Mouse (Mus musculus): ENCODE results near the gene Cpt1a.

Cpt1a gene

GRCm38 (mm10) chr19:3373380-3373779, 51.2 kb downstream of the Cpt1a start:
- DNase-seq (ENCODE audit: low spot score), result no peak

GRCm38 (mm10) chr19:3374028-3374427, 51.9 kb downstream of the Cpt1a start:
- DNase-seq (ENCODE audit: low spot score), result no peak

GRCm38 (mm10) chr19:3375945-3376495, 53.9 kb downstream of the Cpt1a start:
- no peak for DNase-seq (ENCODE audit: low spot score)

DNA sequence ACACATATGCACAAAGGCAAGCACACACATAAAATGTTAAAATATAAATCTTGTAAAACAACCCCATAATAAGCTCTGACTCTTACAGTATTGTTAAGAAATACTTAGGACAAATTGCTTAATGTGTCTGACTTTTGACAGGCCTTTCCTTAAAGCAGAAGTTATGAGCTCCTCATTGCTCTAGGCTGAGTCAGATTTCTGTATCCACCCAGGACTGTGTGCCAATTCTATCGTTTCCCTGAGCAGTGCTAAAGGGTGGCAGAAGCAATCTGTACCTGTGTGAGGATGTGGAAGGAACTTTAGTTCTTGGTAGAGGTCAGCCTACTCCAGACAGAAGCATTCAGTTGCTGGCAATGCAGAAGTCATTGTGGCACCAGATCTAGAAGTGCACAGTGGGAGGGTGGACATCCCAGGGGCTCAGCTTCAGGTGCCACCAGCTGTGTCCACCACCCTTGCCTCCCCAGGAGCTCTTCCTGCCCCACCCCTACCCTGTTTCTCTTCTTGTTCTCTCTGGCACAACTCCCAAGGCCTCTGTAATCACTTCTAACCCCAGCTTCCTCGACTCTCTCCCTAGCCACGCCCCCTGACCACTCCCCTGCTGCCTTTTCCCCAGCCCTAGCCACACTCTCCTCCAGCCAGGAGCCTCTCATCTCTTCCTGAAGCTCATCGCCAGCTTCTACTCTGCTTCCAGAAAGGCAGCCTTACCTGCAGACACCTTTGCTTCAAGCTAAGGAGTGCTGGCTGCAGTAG, 55.0 kb downstream of the Cpt1a start:
- no peak for DNase-seq (ENCODE audit: low spot score)

DNA sequence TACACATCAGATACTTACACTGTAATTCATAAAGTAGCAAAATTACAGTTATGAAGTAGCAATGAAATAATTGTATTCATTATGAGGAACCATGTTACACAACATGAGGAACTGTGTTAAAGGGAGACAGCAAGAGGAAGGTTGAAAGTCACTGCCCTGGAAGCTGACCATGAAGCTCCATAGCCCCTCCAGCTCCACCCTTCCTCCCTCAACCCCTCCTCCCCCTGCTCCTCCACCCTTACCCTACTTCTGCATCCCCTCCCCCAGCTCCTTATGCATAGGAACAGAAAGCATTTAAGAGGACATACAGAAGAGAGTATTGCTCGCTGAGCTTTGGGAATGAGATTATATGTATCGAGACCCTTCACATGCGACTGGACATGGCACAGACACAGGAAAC, 56.5 kb downstream of the Cpt1a start:
- no peak for DNase-seq (ENCODE audit: low spot score)

DNA sequence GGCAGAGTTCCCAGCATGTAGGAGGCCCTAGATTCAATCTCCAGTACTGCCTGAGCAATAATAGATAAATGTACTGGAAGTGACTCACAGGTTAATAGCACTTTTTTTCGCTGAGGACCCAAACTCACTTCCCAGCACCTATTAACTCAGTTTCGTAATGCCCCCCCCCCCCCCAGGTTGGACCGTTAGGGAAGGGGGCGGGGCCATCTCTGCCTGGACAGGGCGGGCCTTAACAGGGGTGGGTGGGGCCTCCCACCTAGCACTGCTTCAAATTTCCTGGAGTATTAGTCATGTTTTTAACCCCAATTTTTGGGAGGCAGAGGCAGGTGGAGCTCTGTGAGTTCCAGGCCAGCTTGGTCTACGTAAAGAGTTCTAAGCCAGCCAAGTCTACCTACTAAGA, 65.9 kb downstream of the Cpt1a start:
- no peak for DNase-seq (ENCODE audit: low spot score)

- DNase-seq (ENCODE audit: low spot score), result peak; percentile 45
Observed at GRCm38 (mm10) chr19:3388629-3389057, 66.5 kb downstream of the Cpt1a start, which contains the start of gene Tesmin. Tesmin (plus strand) TSS chr19:3388857.

- DNase-seq (ENCODE audit: low spot score), result peak; percentile 74
Observed at GRCm38 (mm10) chr19:3389089-3389488, 67.0 kb downstream of the Cpt1a start.

DNA sequence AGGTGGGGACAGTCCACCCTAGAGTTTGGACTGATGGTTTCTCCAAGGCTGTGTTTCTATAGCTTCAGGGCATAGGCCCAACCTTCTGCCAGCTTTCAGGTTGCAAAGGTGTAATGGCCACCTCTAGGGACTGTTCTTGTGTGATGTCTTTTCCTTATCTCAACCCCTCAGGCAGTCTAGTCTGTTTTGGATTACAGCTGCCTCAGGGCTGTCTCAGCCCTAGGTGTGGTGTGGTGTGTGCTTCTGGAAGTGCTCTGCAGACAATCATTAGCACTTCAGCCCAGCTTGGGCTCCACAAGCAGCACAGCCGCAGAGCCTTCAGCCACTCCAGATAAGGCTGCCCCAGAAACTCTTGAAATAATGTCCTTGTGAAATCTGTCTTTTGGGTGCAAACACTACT, 70.2 kb downstream of the Cpt1a start:
- DNase-seq (ENCODE audit: low spot score), result no peak

GRCm38 (mm10) chr19:3394216-3394615, 72.1 kb downstream of the Cpt1a start:
- no peak for DNase-seq (ENCODE audit: low spot score)

- DNase-seq (ENCODE audit: low spot score), result no peak
Observed at GRCm38 (mm10) chr19:3400057-3400456, 77.9 kb downstream of the Cpt1a start.

DNA sequence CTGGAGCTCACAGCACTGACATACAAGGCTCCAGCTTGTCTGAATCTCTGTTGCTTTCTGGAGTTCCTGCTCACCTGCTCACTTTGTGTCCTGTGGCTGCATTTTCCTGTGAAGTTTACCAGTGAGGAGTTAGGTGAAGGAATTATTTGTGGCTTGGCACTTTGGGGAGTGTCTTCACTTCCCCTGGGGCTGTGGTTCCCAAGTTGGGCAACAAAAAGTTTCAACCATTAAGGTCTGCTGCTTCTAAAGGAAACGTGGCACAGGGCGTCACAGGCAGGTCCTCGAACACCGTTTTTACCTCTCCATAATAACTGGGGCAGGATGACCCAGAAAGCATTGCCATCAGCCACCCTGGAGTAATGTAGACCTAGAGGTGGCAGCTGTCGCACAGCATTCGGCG, 79.4 kb downstream of the Cpt1a start:
- DNase-seq (ENCODE audit: low spot score), result no peak

GRCm38 (mm10) chr19:3401943-3402342, 79.8 kb downstream of the Cpt1a start:
- DNase-seq (ENCODE audit: low spot score), result no peak

DNA sequence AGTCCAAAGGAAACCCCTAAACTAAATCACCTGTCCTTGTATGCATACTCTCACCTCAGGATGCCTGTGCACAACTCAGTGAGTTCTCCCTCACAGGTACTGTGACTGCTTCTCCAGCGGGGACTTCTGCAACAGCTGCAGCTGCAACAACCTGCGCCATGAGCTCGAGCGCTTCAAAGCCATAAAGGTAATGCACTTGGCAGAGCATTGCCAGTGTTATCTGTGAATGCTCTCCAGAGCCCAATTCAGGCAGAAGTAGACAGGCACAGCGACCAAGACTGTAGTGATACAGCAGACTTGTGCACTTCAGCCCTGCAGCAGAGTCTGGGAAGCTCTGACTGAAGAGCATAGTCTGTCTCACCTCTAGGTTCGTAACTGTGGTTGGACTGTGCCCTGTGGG, 80.3 kb downstream of the Cpt1a start:
- no peak for DNase-seq (ENCODE audit: low spot score)

DNA sequence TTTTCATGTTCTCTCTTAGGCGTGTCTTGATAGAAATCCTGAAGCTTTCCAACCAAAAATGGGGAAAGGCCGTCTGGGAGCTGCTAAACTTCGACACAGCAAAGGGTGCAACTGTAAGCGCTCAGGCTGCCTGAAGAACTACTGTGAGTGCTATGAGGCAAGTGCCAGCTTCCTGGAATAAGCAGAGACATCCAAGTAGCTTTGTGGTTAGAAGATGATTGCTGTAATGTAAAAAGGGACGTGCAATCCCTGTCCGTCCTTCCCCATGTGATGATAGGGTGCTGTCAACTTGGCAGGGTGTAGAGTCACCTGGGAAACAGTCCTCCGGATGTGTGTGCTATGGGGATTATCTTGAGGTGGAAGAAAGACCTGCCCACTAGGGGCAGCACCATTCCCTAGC, 81.9 kb downstream of the Cpt1a start:
- DNase-seq (ENCODE audit: low spot score), result no peak

- no peak for DNase-seq (ENCODE audit: low spot score)
Observed at GRCm38 (mm10) chr19:3405531-3406281, 83.6 kb downstream of the Cpt1a start.

DNA sequence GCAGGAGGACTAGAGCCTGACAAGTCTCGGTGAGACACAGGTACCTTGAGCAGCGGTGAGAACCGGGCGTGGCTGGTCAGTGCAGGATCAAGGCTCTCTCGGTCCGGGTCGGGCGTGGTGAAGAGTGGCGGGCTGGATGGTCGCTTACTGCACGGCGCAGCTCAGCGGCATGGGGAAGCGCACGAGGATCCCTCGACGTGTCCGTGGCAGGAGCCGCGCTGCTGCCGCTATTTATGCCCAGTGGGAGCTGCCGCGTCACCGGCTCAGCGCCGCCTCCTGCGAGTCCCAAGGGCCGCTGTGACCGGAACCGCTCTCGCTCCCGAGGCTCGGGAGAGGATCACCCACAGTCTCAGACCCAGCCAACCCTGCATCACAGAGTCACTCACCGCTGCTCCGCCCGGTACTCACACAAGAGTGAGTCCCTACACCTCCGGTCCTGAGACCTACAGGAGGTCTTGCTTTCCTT, 92.2 kb downstream of the Cpt1a start, which contains the start of gene Gal:
TSS of gene Gal (minus strand) at position 277 of the 466 bp plus-strand sequence.
- DNase-seq (ENCODE audit: low spot score), result no peak

- no peak for DNase-seq (ENCODE audit: low spot score)
Observed at GRCm38 (mm10) chr19:3419251-3419650, 97.1 kb downstream of the Cpt1a start.

DNA sequence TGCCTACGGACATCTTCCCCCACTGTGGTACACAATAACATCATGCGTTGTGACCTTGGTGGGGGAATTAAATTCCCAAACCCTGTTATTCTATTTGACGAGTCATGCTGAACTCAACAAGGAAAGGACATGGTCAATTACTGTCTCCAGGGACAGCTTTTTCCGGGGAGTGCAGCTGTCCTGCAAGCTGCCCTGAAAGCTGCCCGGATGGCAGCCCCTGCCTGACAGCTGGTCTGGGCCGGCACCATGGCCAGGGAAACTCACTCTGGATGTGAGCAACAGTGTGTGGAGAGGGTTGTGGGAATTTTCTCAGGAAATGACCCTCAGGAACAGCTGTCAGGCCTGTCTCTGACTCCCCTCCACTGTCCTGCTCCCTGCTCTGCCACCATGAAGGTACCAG, 100.4 kb downstream of the Cpt1a start:
- DNase-seq (ENCODE audit: low spot score), result no peak

GRCm38 (mm10) chr19:3422981-3423380, 100.8 kb downstream of the Cpt1a start:
- no peak for DNase-seq (ENCODE audit: low spot score)

DNA sequence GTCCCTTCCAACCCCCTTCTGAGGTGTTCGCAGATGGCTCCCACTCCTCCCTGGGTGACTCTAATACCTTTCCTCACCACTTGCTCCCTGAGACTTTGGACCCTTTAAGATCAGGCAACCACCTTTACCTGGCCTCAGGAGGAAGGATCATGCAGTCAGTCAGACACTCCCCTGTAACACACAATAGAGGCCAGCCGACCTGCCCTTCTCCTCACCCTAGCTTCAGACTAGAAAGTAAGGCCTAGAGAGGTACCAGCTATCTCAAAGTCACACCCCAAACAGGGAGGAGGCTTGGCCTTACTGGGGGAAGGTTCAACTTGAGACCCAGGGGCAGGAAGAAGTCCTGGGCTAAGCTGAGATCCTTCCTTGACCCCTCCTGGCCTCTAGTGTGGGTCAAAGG, 102.1 kb downstream of the Cpt1a start:
- DNase-seq (ENCODE audit: low spot score), result no peak

GRCm38 (mm10) chr19:3428057-3428830, 106.1 kb downstream of the Cpt1a start:
- no peak for DNase-seq (ENCODE audit: low spot score)

Data from urinary bladder, postnatal 10 days (tissue).